Mouse (Mus musculus): ENCODE data around the gene Ptch2. TPM values are rescaled to one million over a fixed set of nuclear protein-coding genes. Genes with fewer than 3 reads are reported as not detected.

The Ptch2 gene
- total and polyA plus RNA-seq, 3 experiments, result 0.38 TPM; not detected in 2

DNA sequence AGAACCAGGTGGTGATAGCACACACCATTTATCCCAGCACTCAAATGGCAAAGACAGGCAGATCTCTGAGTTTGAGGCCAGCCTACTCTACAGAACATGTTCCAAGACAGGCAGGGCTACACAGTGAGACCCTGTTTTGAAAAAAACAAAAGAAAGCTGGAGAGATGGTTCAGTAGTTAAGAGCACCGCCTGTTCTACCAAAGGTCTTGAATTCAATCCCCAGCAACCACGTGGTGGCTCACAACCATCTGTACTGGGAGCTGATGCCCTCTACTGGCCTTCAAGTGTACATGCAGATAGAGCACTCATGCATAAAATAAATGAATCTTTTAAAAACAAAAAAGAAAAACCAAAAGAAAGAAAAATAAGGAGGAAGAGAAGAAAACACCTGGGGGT is 43.3 kb downstream of the Ptch2 start:
- ATAC-seq (ENCODE audit: extremely low read depth, insufficient number of reproducible peaks, low FRiP score, poor library complexity, severe bottlenecking) (no peak), DNase-seq (ENCODE audit: low spot score) (no peak)
- Histone ChIP-seq H3K27me3 (ENCODE audit: insufficient read depth, low read length) (peaks cover 25% of the 10 kb centered on the region), H3K4me3 (ENCODE audit: low read depth, low read length) (no peak overlapping the region), H3K4me1 (ENCODE audit: insufficient read depth, low read depth, low read length) (peaks cover 50% of the 10 kb centered on the region), H3K36me3 (replicated peaks) (no peaks in the 10 kb centered on the region), H3K9me3 (replicated peaks) (no peaks in the 10 kb centered on the region)
- TF ChIP-seq GATA2 (IDR thresholded peaks at IDR 0.05; ENCODE audit: borderline replicate concordance, low read depth, low read length) (no peak), CTCF (IDR thresholded peaks at IDR 0.05; ENCODE audit: low read depth, low read length) (peak; percentile 72), GATA1 (IDR thresholded peaks at IDR 0.05; ENCODE audit: borderline replicate concordance, low read length) (no peak)

GRCm38 (mm10) chr4:117140613-117141012 is 44.7 kb downstream of the Ptch2 start:
- H3K27me3 ChIP-seq (ENCODE audit: insufficient read depth, low read length), result peaks cover 33% of the 10 kb centered on the region
- DNase-seq (ENCODE audit: low spot score), result no peak
- ATAC-seq (ENCODE audit: extremely low read depth, insufficient number of reproducible peaks, low FRiP score, poor library complexity, severe bottlenecking), result no peak
- no peak for TF ChIP-seq TAL1 (conservative IDR thresholded peaks at IDR 0.05; ENCODE audit: low read depth, low read length)
- no peak for TF ChIP-seq POLR2AphosphoS5 (IDR thresholded peaks at IDR 0.05; ENCODE audit: insufficient replicate concordance, low read depth, low read length)
- no peak for TF ChIP-seq CTCF (IDR thresholded peaks at IDR 0.05; ENCODE audit: low read depth, low read length)
- no peaks in the 10 kb centered on the region for H3K36me3 ChIP-seq (replicated peaks)
- no peaks in the 10 kb centered on the region for H3K9me3 ChIP-seq (replicated peaks)
- H3K4me3 ChIP-seq (ENCODE audit: low read depth, low read length), result no peak overlapping the region
- H3K4me1 ChIP-seq (ENCODE audit: insufficient read depth, low read depth, low read length), result peaks cover 37% of the 10 kb centered on the region

DNA sequence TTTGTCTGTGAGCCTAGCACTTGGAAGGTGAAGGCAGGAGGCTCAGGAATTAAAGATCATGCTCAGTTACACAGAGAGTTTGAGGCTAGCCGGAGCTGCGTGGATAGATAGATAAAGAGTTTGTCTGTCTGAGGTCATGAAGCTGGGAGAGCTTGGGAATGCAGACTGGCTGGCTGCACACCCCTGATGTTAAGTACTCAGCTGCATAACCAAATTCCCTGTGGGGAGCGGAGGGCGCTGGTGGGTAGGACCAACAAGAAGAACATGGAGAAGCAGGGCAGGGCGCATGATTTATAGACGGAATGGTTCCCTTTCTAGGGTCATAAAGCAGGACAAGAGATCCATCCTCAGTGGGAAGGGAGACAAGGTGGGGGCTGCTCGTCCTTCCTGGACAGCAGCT is 47.1 kb downstream of the Ptch2 start:
- no peaks in the 10 kb centered on the region for H3K9me3 ChIP-seq (replicated peaks)
- no peak for TF ChIP-seq POLR2AphosphoS5 (IDR thresholded peaks at IDR 0.05; ENCODE audit: insufficient replicate concordance, low read depth, low read length)
- no peak for TF ChIP-seq CTCF (IDR thresholded peaks at IDR 0.05; ENCODE audit: low read depth, low read length)
- TF ChIP-seq GATA1 (IDR thresholded peaks at IDR 0.05; ENCODE audit: borderline replicate concordance, low read length), result no peak
- no peak for TF ChIP-seq TAL1 (conservative IDR thresholded peaks at IDR 0.05; ENCODE audit: low read depth, low read length)
- no peak for TF ChIP-seq GATA2 (IDR thresholded peaks at IDR 0.05; ENCODE audit: borderline replicate concordance, low read depth, low read length)

DNA sequence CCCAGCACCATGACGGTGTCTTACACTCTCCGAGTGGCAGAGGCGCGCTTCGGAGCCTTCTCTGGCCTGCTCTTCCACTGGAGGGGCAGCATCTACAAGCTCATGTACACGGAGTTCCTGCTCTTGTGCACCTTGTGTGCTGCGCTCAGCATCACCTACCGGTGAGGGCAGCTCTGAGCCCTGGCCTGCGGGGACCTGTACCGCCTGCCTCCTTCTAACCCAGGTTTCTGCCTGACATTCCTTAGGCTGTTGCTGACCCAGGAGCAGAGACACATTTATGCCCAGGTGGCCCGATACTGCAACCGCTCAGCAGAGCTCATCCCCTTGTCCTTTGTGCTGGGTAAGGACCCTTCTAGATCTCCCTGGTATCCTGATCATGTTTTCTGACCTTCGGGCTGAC is 49.4 kb downstream of the Ptch2 start:
- ATAC-seq (ENCODE audit: extremely low read depth, insufficient number of reproducible peaks, low FRiP score, poor library complexity, severe bottlenecking) (no peak), DNase-seq (ENCODE audit: low spot score) (no peak)
- Histone ChIP-seq H3K9me3 (replicated peaks) (no peaks in the 10 kb centered on the region), H3K4me1 (ENCODE audit: insufficient read depth, low read depth, low read length) (peaks cover 15% of the 10 kb centered on the region; the same call in 1 of the 2 replicates), H3K4me3 (ENCODE audit: low read depth, low read length) (no peak overlapping the region), H3K27me3 (ENCODE audit: insufficient read depth, low read length) (peaks cover 33% of the 10 kb centered on the region), H3K36me3 (replicated peaks) (peaks cover 26% of the 10 kb centered on the region)
- TF ChIP-seq TAL1 (conservative IDR thresholded peaks at IDR 0.05; ENCODE audit: low read depth, low read length) (no peak), POLR2AphosphoS5 (IDR thresholded peaks at IDR 0.05; ENCODE audit: insufficient replicate concordance, low read depth, low read length) (no peak), GATA1 (IDR thresholded peaks at IDR 0.05; ENCODE audit: borderline replicate concordance, low read length) (no peak), GATA2 (IDR thresholded peaks at IDR 0.05; ENCODE audit: borderline replicate concordance, low read depth, low read length) (no peak), CTCF (IDR thresholded peaks at IDR 0.05; ENCODE audit: low read depth, low read length) (no peak)

More for the DNA sequence above, 47.1 kb downstream of the Ptch2 start:
- DNase-seq (ENCODE audit: low spot score) (no peak), ATAC-seq (ENCODE audit: extremely low read depth, insufficient number of reproducible peaks, low FRiP score, poor library complexity, severe bottlenecking) (no peak)
- Histone ChIP-seq H3K4me1 (ENCODE audit: insufficient read depth, low read depth, low read length) (peaks cover 24% of the 10 kb centered on the region), H3K4me3 (ENCODE audit: low read depth, low read length) (no peak overlapping the region), H3K27me3 (ENCODE audit: insufficient read depth, low read length) (peaks cover 33% of the 10 kb centered on the region), H3K36me3 (replicated peaks) (peaks cover 4% of the 10 kb centered on the region)

DNA sequence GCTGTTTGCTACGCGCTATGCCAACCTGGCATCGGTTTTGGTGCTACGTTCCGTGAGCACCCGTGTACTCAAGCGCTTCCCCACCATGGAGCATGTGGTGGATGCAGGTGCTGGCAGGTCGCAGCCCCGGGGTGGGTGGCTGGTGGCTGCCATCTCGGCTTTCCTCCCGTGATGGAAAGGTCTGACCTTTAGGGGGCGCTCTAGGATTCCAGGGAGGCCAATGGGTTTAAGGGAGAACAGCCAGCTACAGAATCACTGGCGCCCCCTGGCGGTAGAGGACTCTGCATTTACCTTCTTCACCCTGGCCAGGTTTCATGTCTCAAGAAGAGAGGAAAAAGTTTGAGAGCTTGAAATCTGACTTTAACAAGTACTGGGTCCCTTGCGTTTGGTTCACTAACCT is 50.3 kb downstream of the Ptch2 start:
- ATAC-seq (ENCODE audit: extremely low read depth, insufficient number of reproducible peaks, low FRiP score, poor library complexity, severe bottlenecking) (no peak), DNase-seq (ENCODE audit: low spot score) (peak; percentile 58)
- Histone ChIP-seq H3K27me3 (ENCODE audit: insufficient read depth, low read length) (peaks cover 30% of the 10 kb centered on the region), H3K9me3 (replicated peaks) (no peaks in the 10 kb centered on the region), H3K36me3 (replicated peaks) (peaks cover 35% of the 10 kb centered on the region), H3K4me1 (ENCODE audit: insufficient read depth, low read depth, low read length) (peaks cover 19% of the 10 kb centered on the region), H3K4me3 (ENCODE audit: low read depth, low read length) (no peak overlapping the region)
- TF ChIP-seq CTCF (IDR thresholded peaks at IDR 0.05; ENCODE audit: low read depth, low read length), result peak; percentile 84
- no peak for TF ChIP-seq TAL1 (conservative IDR thresholded peaks at IDR 0.05; ENCODE audit: low read depth, low read length)

DNA sequence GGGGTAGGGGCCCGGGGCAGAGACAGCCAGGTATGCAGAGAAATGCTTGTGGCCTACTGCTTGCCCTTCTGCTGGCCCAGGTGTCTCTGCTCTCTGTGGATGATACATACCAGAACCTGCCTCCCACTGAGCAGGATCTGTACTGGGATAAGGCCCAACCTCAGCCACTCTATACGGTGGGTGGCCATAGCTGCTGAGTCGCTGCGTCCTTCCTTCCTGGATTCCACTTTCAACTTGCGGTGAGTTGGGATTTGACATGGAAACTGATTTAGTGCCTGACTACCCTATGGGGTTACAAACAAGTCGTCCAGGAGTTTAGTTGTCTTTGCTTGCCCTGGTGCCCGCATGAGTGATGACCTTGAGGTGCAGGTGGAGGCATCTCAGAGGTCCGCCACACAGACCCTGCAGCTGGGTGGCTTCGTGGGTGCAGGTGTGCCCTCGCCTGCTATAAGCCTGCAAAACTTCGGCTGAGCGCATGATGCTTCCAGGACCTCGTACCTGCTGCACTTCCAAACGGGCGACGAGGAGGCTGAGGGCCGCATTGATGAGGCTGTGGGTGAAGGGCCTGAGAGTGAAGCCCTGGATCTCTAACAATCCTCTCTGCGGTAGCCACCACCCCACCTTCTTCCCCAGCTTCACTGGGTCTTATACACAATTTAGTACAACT is 52.3 kb downstream of the Ptch2 start:
- Histone ChIP-seq H3K4me3 (ENCODE audit: low read depth, low read length) (no peak overlapping the region), H3K27me3 (ENCODE audit: insufficient read depth, low read length) (peaks cover 18% of the 10 kb centered on the region), H3K36me3 (replicated peaks) (peaks cover 53% of the 10 kb centered on the region), H3K9me3 (replicated peaks) (no peaks in the 10 kb centered on the region), H3K4me1 (ENCODE audit: insufficient read depth, low read depth, low read length) (peaks cover 31% of the 10 kb centered on the region)
- ATAC-seq (ENCODE audit: extremely low read depth, insufficient number of reproducible peaks, low FRiP score, poor library complexity, severe bottlenecking) (no peak), DNase-seq (ENCODE audit: low spot score) (no peak)
- TF ChIP-seq POLR2AphosphoS5 (IDR thresholded peaks at IDR 0.05; ENCODE audit: insufficient replicate concordance, low read depth, low read length) (peak; percentile 84), CTCF (IDR thresholded peaks at IDR 0.05; ENCODE audit: low read depth, low read length) (no peak)

DNA sequence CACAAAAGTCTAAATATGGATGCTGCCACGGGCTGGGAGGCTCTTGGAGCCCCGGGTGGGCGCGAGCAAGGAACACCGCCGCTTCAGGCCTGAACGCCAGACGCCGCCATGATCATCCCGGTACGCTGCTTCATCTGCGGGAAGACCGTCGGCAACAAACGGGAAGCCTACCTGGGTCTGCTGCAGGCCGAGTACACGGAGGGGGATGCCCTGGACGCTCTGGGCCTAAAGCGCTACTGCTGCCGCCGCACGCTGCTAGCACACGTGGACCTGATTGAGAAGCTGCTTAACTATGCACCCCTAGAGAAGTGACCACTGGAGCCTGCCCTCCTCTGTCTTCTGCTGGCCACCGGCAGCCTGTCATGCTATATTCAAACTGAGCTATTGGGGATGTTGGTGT is 52.9 kb downstream of the Ptch2 start:
- no peak; the same call in 1 of the 2 replicates for TF ChIP-seq POLR2AphosphoS5 (IDR thresholded peaks at IDR 0.05; ENCODE audit: insufficient replicate concordance, low read depth, low read length)
- TF ChIP-seq GATA2 (IDR thresholded peaks at IDR 0.05; ENCODE audit: borderline replicate concordance, low read depth, low read length), result no peak
- Histone ChIP-seq H3K4me3 (ENCODE audit: low read depth, low read length) (no peak overlapping the region), H3K36me3 (replicated peaks) (peaks cover 60% of the 10 kb centered on the region), H3K27me3 (ENCODE audit: insufficient read depth, low read length) (peaks cover 13% of the 10 kb centered on the region), H3K4me1 (ENCODE audit: insufficient read depth, low read depth, low read length) (peaks cover 37% of the 10 kb centered on the region), H3K9me3 (replicated peaks) (no peaks in the 10 kb centered on the region)
- DNase-seq (ENCODE audit: low spot score) (no peak), ATAC-seq (ENCODE audit: extremely low read depth, insufficient number of reproducible peaks, low FRiP score, poor library complexity, severe bottlenecking) (no peak)

All from G1E (cell line).